Mouse (Mus musculus) spleen, adult 2 months (tissue): ENCODE measurements around the gene Brinp2. TPM values are rescaled to one million over a fixed set of nuclear protein-coding genes. Genes with fewer than 3 reads are reported as not detected.

Experiments used
- DNase-seq, 2 experiments: peaks; one replicate each; pipeline versions ENCODE4 v3.0.0 to v3.0.0-alpha.2; 2012 to 2021; ENCODE audit warnings: low spot score in 2 of 2, low read depth in 1 of 2
- H3K27ac ChIP-seq: fragments of 200-500 bp; 2 replicates; pipeline ENCODE4 v1.5.1; 2012; ENCODE audit warnings: low read length, inconsistent platforms; ENCODE audit not compliant: insufficient read depth
- H3K27me3 ChIP-seq: fragments of 200-500 bp; 2 replicates; pipeline ENCODE4 v1.6.1; 2012; ENCODE audit warnings: mild to moderate bottlenecking, moderate library complexity, low read length, inconsistent platforms; ENCODE audit not compliant: control insufficient read depth, insufficient read depth
- H3K36me3 ChIP-seq: fragments of 200-500 bp; 2 replicates; pipeline ENCODE4 v1.6.1; 2012; ENCODE audit warnings: mild to moderate bottlenecking, low read length, inconsistent platforms; ENCODE audit not compliant: control insufficient read depth, insufficient read depth
- H3K4me1 ChIP-seq: fragments of 200-500 bp; 2 replicates; pipeline ENCODE4 v1.6.1; 2011; ENCODE audit warnings: inconsistent platforms; ENCODE audit not compliant: control insufficient read depth, insufficient read depth, insufficient read length
- H3K4me3 ChIP-seq: fragments of 200-500 bp; 2 replicates; pipeline ENCODE4 v1.5.1; 2011; ENCODE audit warnings: mild to moderate bottlenecking, inconsistent platforms; ENCODE audit not compliant: insufficient read depth, insufficient read length; ENCODE audit errors: extremely low read depth
- CTCF ChIP-seq: fragments of 200-500 bp; IDR thresholded peaks from 2 replicates; pipeline ENCODE4 v1.5.1; 2011; ENCODE audit warnings: mild to moderate bottlenecking, inconsistent platforms; ENCODE audit not compliant: insufficient read depth, insufficient read length, insufficient replicate concordance; ENCODE audit errors: extremely low read depth
- POLR2A ChIP-seq: fragments of 200-500 bp; IDR thresholded peaks from 2 replicates; pipeline ENCODE4 v1.6.1; 2011; ENCODE audit warnings: low read depth, low read length, inconsistent platforms
- WGBS: fragments of 180-500 bp; shearing (Covaris S2); methylation state at CpG from one replicate; pipeline ENCODE4 v1.1.7; 2018; 5-methylcytosine and 5-hydroxymethylcytosine counted together
- polyA plus RNA-seq: library from polyadenylated mRNA; depleted of rRNA; stranded (reverse); fragments of >200 nt; gene quantifications from 2 replicates; pipeline ENCODE4 v1.2.3, GENCODE M21; 2012

Gene Brinp2
- polyA plus RNA-seq, 1 experiment, result 0.27 TPM

GRCm38 (mm10) chr1:158259516-158260235, 96.5 kb downstream of the Brinp2 start:
- Histone ChIP-seq H3K27me3 (no peaks in the 10 kb centered on the region), H3K4me3 (no peak overlapping the region), H3K27ac (no peak overlapping the region), H3K36me3 (no peaks in the 10 kb centered on the region), H3K4me1 (no peaks in the 10 kb centered on the region)
- 92% methylated on average over 5 of the region's 5 CpGs for WGBS
- DNase-seq, result no peak
- TF ChIP-seq CTCF, result no peak

- Histone ChIP-seq H3K36me3 (no peaks in the 10 kb centered on the region), H3K27me3 (no peaks in the 10 kb centered on the region), H3K4me1 (no peaks in the 10 kb centered on the region), H3K27ac (no peak overlapping the region), H3K4me3 (no peak overlapping the region)
- TF ChIP-seq CTCF (no peak), POLR2A (no peak)
- WGBS, result 90% methylated on average over 6 of the region's 6 CpGs
- no peak for DNase-seq
Observed at GRCm38 (mm10) chr1:158258685-158259292, 97.3 kb downstream of the Brinp2 start.

GRCm38 (mm10) chr1:158255912-158256680, 100.0 kb downstream of the Brinp2 start:
- Histone ChIP-seq H3K4me3 (no peak overlapping the region), H3K36me3 (no peaks in the 10 kb centered on the region), H3K27ac (no peak overlapping the region), H3K27me3 (no peaks in the 10 kb centered on the region), H3K4me1 (no peaks in the 10 kb centered on the region)
- DNase-seq, result no peak
- WGBS, result 92% methylated on average over 9 of the region's 9 CpGs
- TF ChIP-seq POLR2A, result no peak
- no peak for TF ChIP-seq CTCF

GRCm38 (mm10) chr1:158252682-158253222, 103.4 kb downstream of the Brinp2 start:
- DNase-seq, result no peak
- no peak overlapping the region for H3K27ac ChIP-seq
- no peaks in the 10 kb centered on the region for H3K36me3 ChIP-seq
- 85% methylated on average over 8 of the region's 8 CpGs for WGBS
- H3K4me1 ChIP-seq, result no peaks in the 10 kb centered on the region
- H3K4me3 ChIP-seq, result no peak overlapping the region
- no peaks in the 10 kb centered on the region for H3K27me3 ChIP-seq
- TF ChIP-seq CTCF (no peak), POLR2A (no peak)

- no peak for DNase-seq
Observed at GRCm38 (mm10) chr1:158248266-158248665, 107.9 kb downstream of the Brinp2 start.

GRCm38 (mm10) chr1:158246476-158247153, 109.5 kb downstream of the Brinp2 start:
- 94% methylated on average over 14 of the region's 14 CpGs for WGBS
- Histone ChIP-seq H3K4me1 (no peaks in the 10 kb centered on the region), H3K27me3 (no peaks in the 10 kb centered on the region), H3K4me3 (no peak overlapping the region), H3K27ac (no peak overlapping the region), H3K36me3 (no peaks in the 10 kb centered on the region)
- no peak for TF ChIP-seq CTCF
- no peak for TF ChIP-seq POLR2A
- no peak for DNase-seq

More at GRCm38 (mm10) chr1:158248266-158248665, 107.9 kb downstream of the Brinp2 start:
- no peaks in the 10 kb centered on the region for H3K4me1 ChIP-seq
- 90% methylated on average over 3 of the region's 3 CpGs for WGBS
- no peak overlapping the region for H3K27ac ChIP-seq
- no peaks in the 10 kb centered on the region for H3K36me3 ChIP-seq
- no peaks in the 10 kb centered on the region for H3K27me3 ChIP-seq
- H3K4me3 ChIP-seq, result no peak overlapping the region
- TF ChIP-seq POLR2A (no peak), CTCF (no peak)
